Mouse (Mus musculus) frontal cortex, postnatal 36 days (tissue): ENCODE results near the gene Rpl13a.
A peak's percentile ranks its signal among the peaks of the same experiment; 100 is the strongest.
"Not testable (repeated sequence)": the region's sequence is repeated elsewhere in the genome, so short reads cannot be mapped to it uniquely, and the experiment has no call there.

Source experiments
- DNase-seq, 2 experiments: peaks; one replicate each; pipeline ENCODE4 v3.0.0; 2022; ENCODE audit warnings: low spot score in 2 of 2

Rpl13a gene

GRCm38 (mm10) chr7:45135370-45135769 is 6.8 kb upstream of the Rpl13a start:
- DNase-seq = no peak

- DNase-seq = no peak
Measured at GRCm38 (mm10) chr7:45134544-45135026, 6.0 kb upstream of the Rpl13a start.

- no peak for DNase-seq
Measured at GRCm38 (mm10) chr7:45133446-45134159, 5.0 kb upstream of the Rpl13a start.

- no peak for DNase-seq
Measured at GRCm38 (mm10) chr7:45131850-45132249, 3.3 kb upstream of the Rpl13a start.

- DNase-seq = no peak
Measured at GRCm38 (mm10) chr7:45129776-45130512, 1.4 kb upstream of the Rpl13a start.

- no peak for DNase-seq
Measured at GRCm38 (mm10) chr7:45129318-45129717, 757 bp upstream of the Rpl13a start.

GRCm38 (mm10) chr7:45127700-45128224 is 799 bp downstream of the Rpl13a start:
- DNase-seq = no peak

- DNase-seq = no peak
Measured at GRCm38 (mm10) chr7:45126844-45127699, 1.5 kb downstream of the Rpl13a start.

- DNase-seq = no peak
Measured at GRCm38 (mm10) chr7:45126147-45126843, 2.3 kb downstream of the Rpl13a start.

- DNase-seq = not testable (repeated sequence)
Measured at GRCm38 (mm10) chr7:45125649-45126048, 2.9 kb downstream of the Rpl13a start.

- no peak for DNase-seq
Measured at GRCm38 (mm10) chr7:45125144-45125600, 3.4 kb downstream of the Rpl13a start.

GRCm38 (mm10) chr7:45124224-45125143 is 4.1 kb downstream of the Rpl13a start, which contains the start of gene Rps11:
Gene Rps11 (minus strand): TSS chr7:45124439.
- peak; percentile 98 to 99 for DNase-seq

GRCm38 (mm10) chr7:45123186-45123570 is 5.4 kb downstream of the Rpl13a start:
- DNase-seq = no peak

GRCm38 (mm10) chr7:45122561-45123185 is 5.9 kb downstream of the Rpl13a start:
- DNase-seq = no peak

GRCm38 (mm10) chr7:45121966-45122365 is 6.6 kb downstream of the Rpl13a start:
- no peak for DNase-seq

GRCm38 (mm10) chr7:45121404-45121803 is 7.2 kb downstream of the Rpl13a start:
- DNase-seq = no peak

- no peak for DNase-seq
Measured at GRCm38 (mm10) chr7:45119780-45120709, 8.5 kb downstream of the Rpl13a start.

GRCm38 (mm10) chr7:45118336-45118735 is 10.2 kb downstream of the Rpl13a start:
- no peak for DNase-seq
